Mouse (Mus musculus): Measurements from ENCODE around the gene Cdyl2.
A peak's percentile ranks its signal among the peaks of the same experiment; 100 is the strongest.

Cdyl2 gene

GRCm38 (mm10) chr8:116732684-116733647 is at the start of gene Cdyl2:
Cdyl2 (minus strand) TSS chr8:116732991.
- peak; percentile 31 for DNase-seq (ENCODE audit: low read depth)

DNA sequence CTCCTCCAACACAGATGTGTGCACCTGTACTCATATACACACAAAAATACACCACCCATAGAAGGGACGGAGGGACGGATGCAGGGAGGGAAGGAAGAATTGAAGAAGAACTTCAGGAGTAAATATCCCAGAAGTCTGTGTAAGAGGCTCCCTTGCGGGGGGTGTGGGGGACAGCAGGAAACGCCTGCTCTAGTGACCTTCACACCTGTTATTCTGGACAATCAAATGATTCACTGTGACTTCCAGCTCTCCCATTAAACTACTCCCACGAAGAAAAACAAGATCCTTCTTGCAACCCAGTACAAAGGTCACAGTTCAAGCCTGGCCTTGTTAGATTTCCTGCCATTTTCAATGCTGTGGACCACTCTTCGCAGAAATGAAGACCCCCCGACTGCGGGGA is 47.8 kb upstream of the Cdyl2 start:
- DNase-seq (ENCODE audit: low read depth), result no peak

DNA sequence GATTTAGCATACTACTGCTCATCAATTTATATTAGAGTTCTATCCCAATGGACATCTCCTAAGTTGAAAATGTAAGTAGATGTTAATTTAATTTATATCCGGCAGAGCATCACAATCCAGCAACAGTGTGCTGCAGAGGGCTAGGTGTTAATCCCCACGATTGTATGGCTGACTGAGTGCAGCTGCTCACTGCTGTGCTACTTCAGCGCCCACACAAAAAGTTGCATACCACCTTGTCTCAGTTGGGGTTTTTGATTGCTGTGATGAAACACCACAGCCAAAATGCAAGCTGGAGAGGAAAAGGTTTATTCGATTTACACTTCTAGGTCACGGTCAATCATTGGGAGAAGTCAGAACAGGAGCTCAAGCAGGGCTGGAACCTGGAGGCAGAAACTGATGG is 41.4 kb upstream of the Cdyl2 start:
- DNase-seq (ENCODE audit: low read depth), result no peak

DNA sequence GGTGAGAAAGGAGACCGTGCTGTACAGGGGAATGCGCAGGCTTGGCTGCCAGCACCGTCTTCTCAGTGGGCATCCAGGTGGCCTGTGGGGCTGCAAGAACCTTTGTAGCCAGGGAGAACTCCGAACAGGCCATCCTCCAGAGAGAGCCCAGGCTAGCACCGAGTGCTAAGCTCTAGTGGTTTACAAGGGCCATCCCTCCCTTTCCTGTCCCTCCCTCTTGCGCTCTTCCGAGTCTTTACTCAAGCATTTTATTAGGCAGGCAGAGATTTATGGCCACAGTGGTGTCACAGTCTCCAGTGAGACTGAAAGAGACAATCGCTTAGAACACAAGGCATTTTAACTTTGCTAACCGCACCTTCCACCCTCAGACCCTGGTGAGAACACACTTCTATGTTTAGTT is 39.9 kb upstream of the Cdyl2 start:
- no peak for DNase-seq (ENCODE audit: low read depth)

DNA sequence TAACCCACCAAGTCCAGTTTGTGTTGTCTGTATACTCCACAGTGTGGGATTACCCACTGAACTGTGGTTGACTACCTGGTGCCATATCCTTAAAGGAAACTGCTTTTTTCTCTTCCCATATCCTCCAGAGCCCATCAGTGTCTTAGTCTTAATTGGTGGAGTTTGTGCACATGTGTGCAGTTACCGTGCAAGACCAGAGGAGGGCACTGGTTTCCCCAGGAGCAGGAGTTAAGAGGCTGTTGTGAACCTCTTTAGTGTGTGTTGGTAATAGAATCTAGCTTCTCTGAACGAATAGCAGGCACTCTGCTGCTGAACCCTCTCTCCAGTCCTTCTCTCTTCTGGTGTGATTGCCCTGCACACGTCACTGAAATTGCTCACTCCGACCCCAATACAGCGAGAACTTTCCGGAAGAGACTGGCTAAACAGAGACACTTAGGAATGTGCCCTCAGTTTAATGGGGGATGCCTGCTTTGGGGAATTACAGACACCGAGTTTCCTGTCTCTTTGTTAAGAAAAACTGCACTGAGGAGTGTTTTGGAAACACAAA is 39.1 kb upstream of the Cdyl2 start:
- no peak for DNase-seq (ENCODE audit: low read depth)

- DNase-seq (ENCODE audit: low read depth), result no peak
Observed at GRCm38 (mm10) chr8:116770756-116771155, 38.0 kb upstream of the Cdyl2 start.

- no peak for DNase-seq (ENCODE audit: low read depth)
Observed at GRCm38 (mm10) chr8:116756174-116756573, 23.4 kb upstream of the Cdyl2 start.

GRCm38 (mm10) chr8:116755557-116755956 is 22.8 kb upstream of the Cdyl2 start:
- DNase-seq (ENCODE audit: low read depth), result no peak

DNA sequence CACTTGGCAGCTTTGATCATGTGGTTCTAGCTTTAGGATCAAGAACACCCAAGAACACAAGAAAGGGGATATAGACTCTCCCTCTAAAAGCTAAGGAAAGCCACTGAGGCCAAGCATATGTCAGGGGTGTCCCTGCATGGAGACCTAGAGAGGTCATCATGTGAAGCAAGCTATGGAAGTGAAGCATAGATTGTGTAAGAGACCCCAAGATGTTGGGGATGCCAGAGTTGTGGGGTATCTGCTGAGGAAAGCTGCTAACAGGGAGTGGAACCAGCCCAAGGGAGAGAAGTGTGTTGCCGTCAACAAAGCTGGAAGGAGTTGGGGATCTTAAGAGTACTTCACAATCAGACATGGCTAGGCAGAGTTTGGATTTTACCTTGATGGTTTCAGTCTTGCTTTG is 7.9 kb upstream of the Cdyl2 start:
- DNase-seq (ENCODE audit: low read depth), result no peak

DNA sequence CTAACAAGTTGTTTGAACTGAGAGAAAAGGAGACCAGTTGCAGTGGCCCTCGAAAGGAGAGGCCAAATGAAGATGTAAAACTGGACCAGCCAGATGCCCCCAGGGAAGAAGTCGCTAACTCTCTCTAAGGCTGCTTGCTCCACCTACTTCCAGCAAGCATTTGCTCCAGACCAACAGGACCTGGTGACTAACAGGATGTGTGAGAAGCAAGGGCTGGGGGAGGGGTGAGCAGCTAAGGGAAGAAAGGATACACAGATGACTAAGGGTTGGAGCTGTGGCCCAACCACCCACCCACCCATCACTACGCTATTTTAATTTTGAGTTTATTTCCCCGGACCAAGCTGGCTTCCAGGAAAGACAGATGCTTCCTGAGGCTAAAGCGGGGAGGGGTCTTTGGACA is 2.5 kb upstream of the Cdyl2 start:
- peak; percentile 11 for DNase-seq (ENCODE audit: low read depth)

DNA sequence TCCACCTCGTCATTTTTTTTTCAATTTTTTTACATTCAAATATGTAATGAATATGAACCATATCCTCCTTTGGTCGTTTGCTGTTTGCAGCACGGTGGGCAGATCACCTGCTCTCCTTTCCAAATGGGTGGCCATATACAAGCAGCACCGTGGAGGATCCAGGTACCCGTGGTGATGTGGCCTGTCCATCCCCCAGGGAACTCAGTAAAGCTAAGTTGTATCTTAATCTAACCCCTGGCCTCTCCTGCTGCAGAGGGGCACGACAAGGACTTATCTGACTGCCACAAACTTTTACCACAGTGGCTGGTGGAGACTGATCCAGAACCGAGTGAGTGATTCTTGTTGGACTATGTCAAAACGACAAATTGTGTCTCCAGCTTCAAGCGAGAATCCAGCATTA is 1.4 kb upstream of the Cdyl2 start:
- DNase-seq (ENCODE audit: low read depth), result no peak

GRCm38 (mm10) chr8:116733648-116734014 is 840 bp upstream of the Cdyl2 start:
- DNase-seq (ENCODE audit: low read depth), result no peak

DNA sequence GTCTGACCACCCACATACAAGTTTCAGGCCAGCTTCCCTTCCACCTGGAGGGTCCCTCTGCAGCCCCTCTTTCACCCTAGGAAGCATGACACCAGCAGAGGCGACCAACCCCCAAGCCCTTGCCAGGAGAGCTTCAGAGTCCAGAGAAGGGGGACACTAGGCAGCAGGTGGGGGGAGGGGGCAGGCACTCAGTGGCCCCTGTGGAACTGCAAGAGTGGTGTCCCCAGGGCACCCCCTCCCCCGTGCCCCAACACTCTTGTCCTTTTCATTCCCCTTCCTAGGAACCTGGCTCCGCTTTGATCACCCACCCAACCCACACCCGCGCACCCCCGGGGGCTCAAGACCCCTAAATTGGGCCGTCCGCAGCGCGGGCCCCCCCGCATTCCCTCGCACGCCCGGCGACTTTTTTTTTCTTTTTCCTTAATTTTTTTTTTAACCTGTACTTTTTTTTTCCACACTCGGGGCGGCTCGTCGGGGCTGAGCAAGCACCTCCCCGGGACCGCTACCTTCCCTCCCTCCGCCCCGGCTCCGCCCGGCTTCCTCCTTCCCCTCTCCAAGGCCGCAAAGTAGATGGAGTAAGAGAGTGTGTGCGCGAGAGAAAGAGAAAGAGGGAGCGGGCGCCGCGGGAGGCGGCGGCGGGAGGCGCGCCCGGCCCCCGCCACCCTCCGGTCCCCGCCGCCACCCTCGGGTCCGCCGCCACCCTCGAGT is 661 bp downstream of the Cdyl2 start:
- DNase-seq (ENCODE audit: low read depth), result no peak

DNA sequence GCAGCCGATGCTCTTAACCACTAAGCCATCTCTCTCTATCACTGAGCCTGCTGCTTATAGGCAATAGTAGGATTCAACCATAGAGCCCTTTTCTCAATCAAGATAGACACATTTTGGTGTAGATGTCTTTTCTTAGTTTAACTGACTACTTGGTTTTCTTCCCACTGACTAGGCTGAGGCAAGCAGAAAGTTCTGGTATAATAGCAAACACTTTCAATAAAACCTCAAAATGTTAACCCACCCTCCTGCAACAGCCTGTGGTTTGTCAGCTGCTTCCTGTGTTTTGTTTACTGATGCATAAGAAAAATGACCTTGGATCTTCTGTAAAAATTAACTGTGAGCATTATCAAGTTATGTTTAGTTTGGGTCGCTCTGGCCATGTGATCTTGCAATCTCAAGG is 11.3 kb downstream of the Cdyl2 start:
- no peak for DNase-seq (ENCODE audit: low read depth)

GRCm38 (mm10) chr8:116707496-116707895 is 25.3 kb downstream of the Cdyl2 start:
- no peak for DNase-seq (ENCODE audit: low read depth)

GRCm38 (mm10) chr8:116702501-116702900 is 30.3 kb downstream of the Cdyl2 start:
- DNase-seq (ENCODE audit: low read depth), result no peak

DNA sequence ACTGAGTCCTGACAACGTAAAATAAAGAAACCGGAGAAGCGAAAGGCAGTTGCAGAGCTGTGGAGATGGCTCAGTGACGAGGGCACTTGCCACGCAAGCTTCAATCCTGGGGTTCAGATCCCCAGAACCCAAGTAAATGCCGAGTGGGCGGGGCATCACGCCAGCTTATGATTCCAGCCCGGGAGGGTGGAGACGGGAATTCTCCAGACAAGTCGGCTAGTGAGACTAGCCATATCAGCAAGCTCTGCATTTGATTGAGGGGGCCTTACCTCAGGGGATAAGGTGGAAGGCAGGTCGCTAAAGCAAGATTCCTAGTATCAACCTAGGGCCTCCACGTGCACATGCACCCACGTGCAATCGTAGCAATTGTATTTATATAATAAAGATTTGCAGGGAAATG is 39.9 kb downstream of the Cdyl2 start:
- no peak for DNase-seq (ENCODE audit: low read depth)

- DNase-seq (ENCODE audit: low read depth), result no peak
Observed at GRCm38 (mm10) chr8:116689741-116690140, 43.0 kb downstream of the Cdyl2 start.

DNA sequence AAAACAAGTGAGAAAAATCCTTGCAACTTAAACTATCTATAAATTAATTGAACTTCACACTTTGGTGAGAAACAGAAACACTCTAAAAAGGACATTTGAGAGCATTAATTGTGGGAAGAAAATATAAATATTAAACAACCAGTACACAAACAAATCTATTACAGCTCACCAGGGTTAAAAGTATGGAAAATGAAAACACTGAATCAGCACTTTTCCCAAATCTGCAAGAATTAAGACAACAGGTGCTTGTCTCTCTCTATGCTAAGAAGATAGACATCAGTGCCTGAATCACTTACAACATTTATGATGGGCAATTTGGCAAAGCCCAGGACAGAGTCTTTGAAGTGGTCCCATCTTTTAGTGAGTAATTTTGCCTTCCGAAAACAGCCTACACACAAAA is 56.6 kb downstream of the Cdyl2 start:
- DNase-seq (ENCODE audit: low read depth), result no peak

GRCm38 (mm10) chr8:116673966-116674805 is 58.6 kb downstream of the Cdyl2 start:
- no peak for DNase-seq (ENCODE audit: low read depth)

DNA sequence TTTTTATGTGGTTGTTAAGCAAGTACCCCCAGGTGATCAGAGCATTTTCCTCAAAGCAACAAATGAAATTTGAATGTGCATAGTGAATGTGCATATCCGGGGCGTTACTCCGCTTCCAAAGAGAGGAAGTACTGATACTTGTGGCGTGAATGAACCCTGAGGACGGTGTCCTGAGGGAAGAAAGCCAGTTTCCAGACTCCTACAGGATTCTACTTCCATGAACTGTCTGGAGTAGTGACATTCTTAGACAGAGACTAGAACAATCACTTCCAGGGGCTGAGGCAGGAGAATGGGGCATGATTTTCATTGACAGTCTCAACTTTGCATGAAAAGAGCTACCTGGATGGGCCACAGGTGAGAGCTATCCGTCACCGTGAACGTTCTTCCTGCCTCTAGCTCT is 59.3 kb downstream of the Cdyl2 start:
- DNase-seq (ENCODE audit: low read depth), result no peak

DNA sequence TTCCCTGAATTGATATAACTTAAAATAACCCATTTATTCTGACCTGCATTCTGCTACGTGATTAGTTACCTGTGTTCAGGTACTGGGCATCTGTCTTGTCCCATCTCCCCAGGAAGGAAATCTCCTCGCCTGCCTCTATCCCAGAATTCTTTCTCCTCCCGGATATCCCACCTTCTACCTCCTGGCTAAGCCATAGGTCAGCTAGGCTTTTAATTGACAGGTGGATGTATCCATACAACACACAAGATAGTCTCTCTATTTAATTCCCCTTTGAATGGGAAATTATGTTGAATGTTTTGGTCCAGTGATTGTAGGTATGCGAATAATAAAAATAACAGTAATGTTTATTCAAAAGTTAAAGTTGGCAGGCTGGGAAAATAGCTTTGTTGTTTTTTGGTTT is 59.7 kb downstream of the Cdyl2 start:
- DNase-seq (ENCODE audit: low read depth), result no peak

All from fibroblast of lung, adult 2 months (primary cell).